Mouse (Mus musculus): ENCODE results near the gene Sirt7. TPM values are rescaled to one million over a fixed set of nuclear protein-coding genes. Genes with fewer than 3 reads are reported as not detected.

Sirt7 gene
- polyA plus RNA-seq, 1 experiment from 2014 or later, result 36.1 TPM

- Histone ChIP-seq H3K4me3 (ENCODE audit: low read depth, low read length) (no peak overlapping the region), H3K27ac (replicated peaks) (no peak overlapping the region), H3K4me1 (replicated peaks; ENCODE audit: control insufficient read depth, insufficient read depth) (peaks cover 5% of the 10 kb centered on the region), H3K27me3 (ENCODE audit: control insufficient read depth, insufficient read depth, low read length) (no peaks in the 10 kb centered on the region), H3K9me3 (ENCODE audit: control insufficient read depth, low read length) (no peaks in the 10 kb centered on the region), H3K4me2 (replicated peaks; ENCODE audit: low read depth) (no peak overlapping the region), H3K9ac (ENCODE audit: low read length) (no peak overlapping the region), H3K36me3 (ENCODE audit: control insufficient read depth, insufficient read depth, low read length) (peaks cover 19% of the 10 kb centered on the region)
- WGBS, result 78% methylated on average over 2 of the region's 2 CpGs
- TF ChIP-seq CTCF (IDR thresholded peaks at IDR 0.05; ENCODE audit: low read depth), result no peak
- ATAC-seq (ENCODE audit: low FRiP score, low TSS enrichment) (no peak), DNase-seq (ENCODE audit: low spot score) (no peak)
Measured at GRCm38 (mm10) chr11:120575046-120575445, 50.0 kb downstream of the Sirt7 start.

- no peaks in the 10 kb centered on the region for H3K27me3 ChIP-seq (ENCODE audit: control insufficient read depth, insufficient read depth, low read length)
- H3K9ac ChIP-seq (ENCODE audit: low read length), result peak overlapping the region; percentile 41; the same call in 1 of the 2 replicates
- peak overlapping the region; percentile 45; the same call in 1 of the 2 replicates for H3K27ac ChIP-seq (replicated peaks)
- WGBS, result 26% methylated on average over 5 of the region's 5 CpGs
- ATAC-seq (ENCODE audit: low FRiP score, low TSS enrichment) (no peak), DNase-seq (ENCODE audit: low spot score) (no peak)
- TF ChIP-seq EP300 (optimal IDR thresholded peaks at IDR 0.05) (no peak), CTCF (IDR thresholded peaks at IDR 0.05; ENCODE audit: low read depth) (no peak)
- peak overlapping the region; percentile 98 for H3K4me3 ChIP-seq (ENCODE audit: low read depth, low read length)
- peaks cover 17% of the 10 kb centered on the region for H3K36me3 ChIP-seq (ENCODE audit: control insufficient read depth, insufficient read depth, low read length)
- H3K4me1 ChIP-seq (replicated peaks; ENCODE audit: control insufficient read depth, insufficient read depth), result peaks cover 4% of the 10 kb centered on the region; the same call in 1 of the 2 replicates
- H3K9me3 ChIP-seq (ENCODE audit: control insufficient read depth, low read length), result no peaks in the 10 kb centered on the region
- peak overlapping the region; percentile 79 for H3K4me2 ChIP-seq (replicated peaks; ENCODE audit: low read depth)
Measured at GRCm38 (mm10) chr11:120574278-120574600, 50.8 kb downstream of the Sirt7 start.

- H3K27me3 ChIP-seq (ENCODE audit: control insufficient read depth, insufficient read depth, low read length), result no peaks in the 10 kb centered on the region
- no peaks in the 10 kb centered on the region for H3K9me3 ChIP-seq (ENCODE audit: control insufficient read depth, low read length)
- WGBS, result under 1% methylated on average over 23 of the region's 23 CpGs
- no peak for DNase-seq (ENCODE audit: low spot score)
- peak overlapping the region; percentile 81 for H3K9ac ChIP-seq (ENCODE audit: low read length)
- peaks cover 13% of the 10 kb centered on the region for H3K36me3 ChIP-seq (ENCODE audit: control insufficient read depth, insufficient read depth, low read length)
- H3K4me3 ChIP-seq (ENCODE audit: low read depth, low read length), result peak overlapping the region; percentile 98
- H3K27ac ChIP-seq (replicated peaks), result peak overlapping the region; percentile 96
- H3K4me2 ChIP-seq (replicated peaks; ENCODE audit: low read depth), result peak overlapping the region; percentile 79
- peak; percentile 5; the same call in 1 of the 2 replicates for ATAC-seq (ENCODE audit: low FRiP score, low TSS enrichment)
- no peak for TF ChIP-seq EP300 (optimal IDR thresholded peaks at IDR 0.05)
- TF ChIP-seq CTCF (IDR thresholded peaks at IDR 0.05; ENCODE audit: low read depth), result no peak
- peaks cover 4% of the 10 kb centered on the region; the same call in 1 of the 2 replicates for H3K4me1 ChIP-seq (replicated peaks; ENCODE audit: control insufficient read depth, insufficient read depth)
Measured at GRCm38 (mm10) chr11:120573585-120574277, 51.3 kb downstream of the Sirt7 start.

GRCm38 (mm10) chr11:120572752-120573584 is 52.1 kb downstream of the Sirt7 start, which contains the start of gene P4hb:
P4hb (minus strand) TSS chr11:120573253.
- Histone ChIP-seq H3K9ac (ENCODE audit: low read length) (peak within 1 kb of the TSS; percentile 96), H3K4me1 (replicated peaks; ENCODE audit: control insufficient read depth, insufficient read depth) (peaks cover 4% of the 10 kb centered on the region; the same call in 1 of the 2 replicates), H3K4me2 (replicated peaks; ENCODE audit: low read depth) (peak within 1 kb of the TSS; percentile 80), H3K36me3 (ENCODE audit: control insufficient read depth, insufficient read depth, low read length) (peaks cover 13% of the 10 kb centered on the region), H3K27me3 (ENCODE audit: control insufficient read depth, insufficient read depth, low read length) (no peaks in the 10 kb centered on the region), H3K4me3 (ENCODE audit: low read depth, low read length) (peak within 1 kb of the TSS; percentile 98), H3K27ac (replicated peaks) (peak within 1 kb of the TSS; percentile 96), H3K9me3 (ENCODE audit: control insufficient read depth, low read length) (no peaks in the 10 kb centered on the region)
- under 1% methylated on average over 90 of the region's 94 CpGs for WGBS
- ATAC-seq (ENCODE audit: low FRiP score, low TSS enrichment), result peak; percentile 96
- DNase-seq (ENCODE audit: low spot score), result peak; percentile 100
- no peak for TF ChIP-seq CTCF (IDR thresholded peaks at IDR 0.05; ENCODE audit: low read depth)

- Histone ChIP-seq H3K36me3 (ENCODE audit: control insufficient read depth, insufficient read depth, low read length) (peaks cover 15% of the 10 kb centered on the region), H3K27ac (replicated peaks) (peak overlapping the region; percentile 96), H3K9ac (ENCODE audit: low read length) (peak overlapping the region; percentile 96), H3K27me3 (ENCODE audit: control insufficient read depth, insufficient read depth, low read length) (no peaks in the 10 kb centered on the region), H3K9me3 (ENCODE audit: control insufficient read depth, low read length) (no peaks in the 10 kb centered on the region), H3K4me1 (replicated peaks; ENCODE audit: control insufficient read depth, insufficient read depth) (peaks cover 4% of the 10 kb centered on the region; the same call in 1 of the 2 replicates), H3K4me3 (ENCODE audit: low read depth, low read length) (peak overlapping the region; percentile 98), H3K4me2 (replicated peaks; ENCODE audit: low read depth) (peak overlapping the region; percentile 80)
- TF ChIP-seq CTCF (IDR thresholded peaks at IDR 0.05; ENCODE audit: low read depth) (peak; percentile 15; the same call in 1 of the 2 replicates), EP300 (optimal IDR thresholded peaks at IDR 0.05) (no peak)
- under 1% methylated on average over 13 of the region's 24 CpGs for WGBS
- peak; percentile 23 for ATAC-seq (ENCODE audit: low FRiP score, low TSS enrichment)
- no peak for DNase-seq (ENCODE audit: low spot score)
Measured at GRCm38 (mm10) chr11:120572417-120572751, 52.7 kb downstream of the Sirt7 start.

Data from stomach, postnatal 0 days (tissue).